Mouse (Mus musculus): ENCODE measurements around the gene Cyb5r3. TPM values are rescaled to one million over a fixed set of nuclear protein-coding genes. Genes with fewer than 3 reads are reported as not detected.

Gene Cyb5r3
- total and polyA plus RNA-seq, 3 experiments, result 35.7 to 102 (median 59.1) TPM

DNA sequence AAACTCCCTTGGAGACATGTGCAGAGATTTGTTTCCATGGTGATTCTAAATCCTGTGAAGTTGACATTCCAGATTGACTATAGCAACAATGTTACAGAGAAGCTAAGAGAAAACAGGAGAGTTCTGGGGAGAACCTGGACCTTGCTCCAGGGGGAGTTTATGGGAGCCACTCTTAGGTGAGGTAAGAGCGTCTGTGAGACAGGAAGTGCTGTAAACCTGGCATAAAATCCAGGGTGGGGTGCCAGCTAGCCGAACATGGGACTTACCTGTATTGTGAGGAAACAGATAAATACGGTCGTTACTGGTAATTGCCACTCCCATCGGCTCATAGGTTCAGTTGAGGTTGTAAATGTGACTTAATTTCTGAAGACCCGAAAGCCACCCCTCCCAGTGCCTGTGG is 66.0 kb downstream of the Cyb5r3 start:
- dilution Hi-C loops (cut with MboI; ENCODE audit: extremely low pct_ligation_motif_present, extremely low pct_unique_long_range_greater_than_20kb, low sequenced_read_pairs), result no loop called here
- Histone ChIP-seq H3K4me1 (ENCODE audit: control insufficient read depth in 1 of 2, insufficient read depth in 2 of 2) (peaks cover 0 to 26% of the 10 kb centered on the region in 2 experiments; a peak in 2 of 4 replicates), H3K4me2 (ENCODE audit: insufficient read depth, low read depth, poor library complexity, severe bottlenecking) (no peak overlapping the region), H3K4me3 (replicated peaks in 1 of 3; ENCODE audit: low read depth in 2 of 3, low read length in 2 of 3, poor library complexity in 1 of 3) (no peak overlapping the region), H3K27ac (ENCODE audit: insufficient read depth, low read depth) (no peak overlapping the region), H3K9me3 (replicated peaks; ENCODE audit: low read length) (no peaks in the 10 kb centered on the region), H3K27me3 (replicated peaks) (no peaks in the 10 kb centered on the region), H3K9ac (ENCODE audit: insufficient read depth, low read depth) (no peak overlapping the region), H3K79me2 (replicated peaks; ENCODE audit: control insufficient read depth, extremely low read depth, insufficient read depth, poor library complexity, severe bottlenecking) (no peaks in the 10 kb centered on the region), H3K36me3 (replicated peaks in 1 of 2; ENCODE audit: control insufficient read depth in 1 of 2, insufficient read depth in 1 of 2, low read length in 1 of 2) (peaks cover 33 to 86% of the 10 kb centered on the region in 2 experiments)
- no peak for DNase-seq (ENCODE audit: extremely low read depth)
- in situ Hi-C loops (cut with MboI; ENCODE audit: low pct_ligation_motif_present, low pct_unique_long_range_greater_than_20kb, low sequenced_read_pairs), result no loop called here
- TF ChIP-seq ELF1 (IDR thresholded peaks at IDR 0.05; ENCODE audit: low read depth, low read length) (no peak), IRF4 (IDR thresholded peaks at IDR 0.05; ENCODE audit: low read depth, low read length) (no peak), HCFC1 (IDR thresholded peaks at IDR 0.05; ENCODE audit: low read depth, low read length) (no peak), ZMIZ1 (IDR thresholded peaks at IDR 0.05; ENCODE audit: low read depth, low read length) (no peak), POLR2A (IDR thresholded peaks at IDR 0.05; ENCODE audit: low read depth, low read length) (no peak)

Other genes with a start within 250 kb of the Cyb5r3 start
- 47.2 and 49.2 TPM in 2 replicates for gene Tcf20, start 184.7 kb downstream of the Cyb5r3 start, total RNA-seq (2012; rRNA removed)
- 26.0 and 27.0 TPM in 2 replicates for gene Tcf20, start 184.7 kb downstream of the Cyb5r3 start, total RNA-seq (2014; rRNA removed)
- 28.5 and 29.0 TPM in 2 replicates for gene Tcf20, start 184.7 kb downstream of the Cyb5r3 start, polyA plus RNA-seq (2012; ENCODE audit: insufficient read length, low read depth)
- 0.04 and 0.25 TPM in 2 replicates for gene Nfam1, start 139.3 kb downstream of the Cyb5r3 start, total RNA-seq (2012; rRNA removed)
- gene Nfam1, start 139.3 kb downstream of the Cyb5r3 start, total RNA-seq (2014; rRNA removed), result 0.20 and 0.23 TPM in 2 replicates
- gene Nfam1, start 139.3 kb downstream of the Cyb5r3 start, polyA plus RNA-seq (2012; ENCODE audit: insufficient read length, low read depth), result 0.74 and 0.81 TPM in 2 replicates
- gene Serhl, start 83.1 kb downstream of the Cyb5r3 start, total RNA-seq (2012; rRNA removed), result 48.8 and 59.5 TPM in 2 replicates
- 123 and 129 TPM in 2 replicates for gene Serhl, start 83.1 kb downstream of the Cyb5r3 start, total RNA-seq (2014; rRNA removed)
- gene Serhl, start 83.1 kb downstream of the Cyb5r3 start, polyA plus RNA-seq (2012; ENCODE audit: insufficient read length, low read depth), result 52.0 and 57.6 TPM in 2 replicates
- 156 and 180 TPM in 2 replicates for gene Rrp7a, start 49.8 kb downstream of the Cyb5r3 start, total RNA-seq (2012; rRNA removed)
- 111 and 126 TPM in 2 replicates for gene Rrp7a, start 49.8 kb downstream of the Cyb5r3 start, total RNA-seq (2014; rRNA removed)
- gene Rrp7a, start 49.8 kb downstream of the Cyb5r3 start, polyA plus RNA-seq (2012; ENCODE audit: insufficient read length, low read depth), result 262 and 284 TPM in 2 replicates
- 77.2 and 87.1 TPM in 2 replicates for gene Poldip3, start 23.2 kb downstream of the Cyb5r3 start, total RNA-seq (2012; rRNA removed)
- 78.9 and 79.3 TPM in 2 replicates for gene Poldip3, start 23.2 kb downstream of the Cyb5r3 start, total RNA-seq (2014; rRNA removed)
- gene Poldip3, start 23.2 kb downstream of the Cyb5r3 start, polyA plus RNA-seq (2012; ENCODE audit: insufficient read length, low read depth), result 70.0 and 77.0 TPM in 2 replicates
- 23.6 and 29.8 TPM in 2 replicates for gene A4galt, start 79.2 kb upstream of the Cyb5r3 start, total RNA-seq (2012; rRNA removed)
- 14.8 and 15.9 TPM in 2 replicates for gene A4galt, start 79.2 kb upstream of the Cyb5r3 start, total RNA-seq (2014; rRNA removed)
- gene A4galt, start 79.2 kb upstream of the Cyb5r3 start, polyA plus RNA-seq (2012; ENCODE audit: insufficient read length, low read depth), result 11.2 and 11.4 TPM in 2 replicates
- 21.7 and 23.7 TPM in 2 replicates for gene Arfgap3, start 177.7 kb upstream of the Cyb5r3 start, total RNA-seq (2012; rRNA removed)
- gene Arfgap3, start 177.7 kb upstream of the Cyb5r3 start, total RNA-seq (2014; rRNA removed), result 17.9 and 20.3 TPM in 2 replicates
- 11.0 and 13.8 TPM in 2 replicates for gene Arfgap3, start 177.7 kb upstream of the Cyb5r3 start, polyA plus RNA-seq (2012; ENCODE audit: insufficient read length, low read depth)